Mouse (Mus musculus) neural tube, embryonic 10.5 days (tissue): ENCODE results near the gene Shisal1.
A peak's percentile ranks its signal among the peaks of the same experiment; 100 is the strongest.

Experiments
- DNase-seq: peaks from one replicate; pipeline ENCODE4 v3.0.0-alpha.2; 2017; ENCODE audit warnings: low spot score; ENCODE audit errors: extremely low spot score

Shisal1 gene

DNA sequence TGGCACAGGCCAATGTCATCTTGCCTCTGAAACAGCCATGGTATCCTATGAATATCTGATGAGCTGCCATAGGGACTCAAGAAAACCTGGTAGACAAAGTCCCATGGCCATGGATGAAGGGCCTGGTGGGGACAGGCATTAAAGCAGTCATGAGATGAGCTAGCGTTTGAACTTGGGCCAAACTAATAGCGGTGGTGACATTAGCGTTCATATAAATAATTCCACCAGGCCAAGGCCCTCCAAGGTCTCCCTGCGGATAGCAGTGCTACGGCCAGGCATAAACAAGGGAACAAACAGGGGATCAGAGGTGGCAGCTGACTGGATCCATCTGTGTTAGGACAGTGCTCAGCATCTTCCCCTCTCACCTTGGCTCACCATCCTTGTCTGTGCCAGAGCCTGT, 21.2 kb downstream of the Shisal1 start:
- DNase-seq = no peak

DNA sequence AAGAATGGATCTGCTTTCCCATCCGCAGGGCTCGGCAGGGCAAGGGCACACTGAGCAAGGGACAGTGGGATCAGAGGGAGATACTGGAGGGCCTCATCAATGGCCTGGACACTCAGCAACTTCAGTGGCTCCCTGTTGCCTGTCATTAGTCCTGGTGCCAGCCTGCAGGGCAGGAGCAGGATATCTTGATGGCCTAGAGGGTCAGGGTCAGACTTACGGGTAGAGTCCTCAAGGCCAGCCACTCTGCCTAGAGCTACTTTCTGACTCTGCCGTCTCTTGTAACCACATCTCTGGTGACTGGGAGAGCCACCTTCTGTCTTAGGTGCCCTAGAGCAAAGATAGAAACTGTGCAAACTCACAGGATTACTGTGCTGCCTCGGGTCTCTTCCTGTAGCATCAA, 23.1 kb downstream of the Shisal1 start:
- no peak for DNase-seq

DNA sequence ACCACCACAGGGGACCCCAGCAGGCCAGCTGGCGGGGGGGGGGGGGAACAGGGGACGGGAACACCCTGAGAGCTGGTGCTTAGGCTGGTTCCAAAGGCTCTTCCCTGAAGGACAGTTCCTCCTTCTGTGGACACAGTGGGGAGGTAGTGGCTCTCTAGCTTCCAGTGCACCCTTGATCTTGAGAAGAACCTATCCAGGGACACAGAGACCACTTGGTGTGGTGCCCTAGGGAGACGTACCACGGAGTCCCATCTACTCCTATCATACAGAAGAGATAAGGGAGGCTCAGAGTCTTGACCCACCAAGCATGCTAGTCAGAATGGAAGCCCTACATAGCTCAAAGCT, 28.7 kb downstream of the Shisal1 start:
- DNase-seq = no peak

DNA sequence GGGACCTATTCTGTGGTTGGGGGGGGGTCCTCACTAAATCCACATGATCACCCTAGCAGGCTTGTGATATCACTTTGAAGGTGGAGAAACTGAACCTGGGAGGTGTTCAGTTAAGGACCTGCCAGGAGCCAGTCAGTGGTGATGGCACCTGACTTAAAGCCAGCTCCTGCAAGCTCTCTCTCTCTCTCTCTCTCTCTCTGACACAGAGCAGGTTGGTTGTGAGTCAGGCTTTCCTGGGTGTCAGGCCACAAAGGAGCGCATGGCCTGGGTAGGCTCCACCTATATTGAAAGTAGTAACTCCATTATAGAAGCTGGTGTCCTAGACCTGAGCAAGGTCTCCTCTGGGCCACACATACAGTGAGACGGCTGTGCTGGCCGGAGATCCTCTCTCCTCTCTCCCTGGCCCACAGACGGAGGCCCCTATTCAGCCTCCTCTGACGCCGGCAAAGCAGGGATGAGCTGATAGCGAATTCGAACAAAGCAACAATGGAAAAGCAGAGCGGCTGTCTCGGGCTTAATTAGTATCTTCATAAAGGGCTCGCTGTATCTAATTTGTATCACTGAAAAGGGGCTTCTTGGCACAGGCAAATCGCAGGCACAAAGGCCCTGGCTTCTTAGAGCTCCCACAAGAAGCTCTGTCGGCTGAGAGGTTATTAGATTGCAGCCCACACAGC, 29.2 kb downstream of the Shisal1 start:
- DNase-seq = no peak

DNA sequence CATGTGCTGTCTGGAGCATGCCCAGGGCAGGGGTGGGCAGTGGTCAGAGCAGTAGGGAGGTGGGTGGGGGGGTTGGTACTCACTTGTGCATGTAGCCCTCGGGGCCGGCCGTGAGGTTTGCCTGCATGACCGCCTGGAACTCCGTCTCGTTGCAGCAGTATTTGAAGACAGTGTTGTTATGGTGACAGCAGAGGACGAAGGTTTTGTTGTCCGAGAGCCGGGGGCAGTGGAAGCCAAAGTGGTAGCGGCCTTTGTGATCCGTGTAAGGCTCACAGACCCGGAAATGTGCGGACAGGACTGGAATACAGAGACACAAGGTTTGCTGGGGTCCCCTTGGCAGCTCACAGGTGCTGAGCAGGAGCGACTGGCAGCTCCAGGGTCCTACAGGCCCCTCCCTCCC, 29.9 kb downstream of the Shisal1 start:
- DNase-seq = no peak

DNA sequence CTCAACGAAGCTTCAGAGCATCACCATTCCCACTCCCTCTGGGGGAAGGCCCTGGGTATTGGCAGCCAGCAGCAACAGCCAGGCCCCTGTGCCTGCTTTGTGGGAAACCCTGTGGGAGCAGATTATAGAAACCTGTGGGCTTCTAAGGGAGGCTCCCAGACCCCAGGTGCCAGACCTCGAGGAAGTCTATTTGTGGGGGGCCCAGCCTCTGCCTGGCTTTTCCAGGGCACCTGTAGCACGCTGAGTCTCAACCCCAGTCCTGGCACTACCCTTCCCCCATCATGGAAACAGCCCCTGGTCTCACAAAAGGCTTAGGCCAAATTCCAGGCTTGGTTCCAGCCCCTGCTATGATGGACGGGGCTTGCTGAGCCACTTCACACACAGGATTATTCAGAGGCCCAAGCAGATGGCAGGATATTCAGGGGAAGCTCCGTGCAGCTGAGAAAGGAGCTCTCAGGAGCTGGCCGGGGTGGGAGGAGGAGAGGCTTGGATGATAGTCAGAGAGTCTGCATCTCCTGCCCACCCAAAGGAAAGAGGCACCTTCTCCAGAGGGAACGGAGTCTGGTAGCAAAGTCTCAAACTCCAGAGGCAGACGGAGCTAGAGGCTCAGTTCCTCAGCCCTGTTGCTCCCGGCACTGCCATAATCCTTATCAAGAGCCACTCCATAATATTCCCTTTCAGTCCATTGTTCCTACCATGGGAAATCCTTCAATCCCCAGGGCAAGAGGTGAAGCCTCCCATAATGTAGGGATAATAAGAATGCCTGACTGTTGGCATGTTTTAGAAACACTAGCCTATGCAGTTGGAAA, 32.7 kb downstream of the Shisal1 start:
- DNase-seq = no peak

DNA sequence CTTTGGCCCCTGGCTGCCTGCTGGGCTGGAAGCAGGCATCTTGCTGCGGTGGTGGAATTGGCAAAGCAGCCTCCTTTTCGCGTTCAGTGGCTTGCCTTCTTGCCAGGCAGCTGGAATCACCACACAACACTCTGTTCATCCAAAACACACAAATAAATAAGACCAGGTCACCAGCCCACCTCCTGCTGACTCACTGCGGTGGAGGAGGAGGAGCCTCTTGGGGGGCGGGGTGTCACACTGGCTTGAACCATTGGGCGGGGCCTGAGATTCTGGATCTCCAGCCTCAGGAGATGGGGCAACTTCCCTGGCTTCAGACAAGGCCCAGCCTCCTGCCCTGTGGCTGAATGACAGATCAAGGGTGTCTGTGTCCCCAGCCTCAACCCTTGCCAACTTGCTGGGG, 34.5 kb downstream of the Shisal1 start:
- DNase-seq = no peak

DNA sequence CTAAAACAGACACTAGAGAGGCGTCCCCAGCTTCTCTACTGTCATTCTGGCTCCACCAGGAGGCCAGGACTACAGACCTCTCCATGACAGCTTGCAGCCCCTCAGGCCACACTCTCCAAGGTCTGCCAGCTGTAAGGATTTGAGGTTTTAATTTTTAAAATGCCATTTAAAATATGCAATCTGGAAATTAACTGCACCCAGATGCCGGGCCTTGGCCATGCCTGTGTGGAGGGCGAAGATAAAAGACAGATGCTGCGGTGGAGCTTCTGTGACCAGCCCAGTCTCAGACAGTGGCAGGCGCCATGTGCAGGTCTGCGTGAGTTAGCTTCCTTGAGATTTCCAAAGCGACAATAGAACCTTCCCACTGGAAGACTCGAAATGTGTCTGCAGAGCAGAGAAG, 36.8 kb downstream of the Shisal1 start:
- no peak for DNase-seq

DNA sequence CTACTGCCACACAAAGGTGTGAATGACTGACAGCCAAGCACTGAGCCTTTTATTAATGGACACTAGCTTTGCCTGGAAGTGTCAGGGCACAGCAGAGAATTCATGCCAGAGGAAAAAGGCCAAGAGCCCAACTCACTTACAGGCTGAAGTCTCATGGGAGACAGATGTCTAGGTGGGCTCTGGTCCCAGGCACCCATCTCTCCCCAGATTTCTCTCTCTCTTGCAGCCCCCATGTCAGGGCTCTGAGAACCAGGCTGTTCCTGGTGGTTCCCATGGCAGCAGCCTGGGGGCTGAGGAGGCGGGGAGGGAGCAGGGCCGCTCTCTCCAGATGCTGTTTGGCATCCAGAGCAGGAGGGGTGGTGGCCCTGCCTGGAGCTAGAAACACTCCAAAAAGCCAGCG, 38.3 kb downstream of the Shisal1 start:
- no peak for DNase-seq

DNA sequence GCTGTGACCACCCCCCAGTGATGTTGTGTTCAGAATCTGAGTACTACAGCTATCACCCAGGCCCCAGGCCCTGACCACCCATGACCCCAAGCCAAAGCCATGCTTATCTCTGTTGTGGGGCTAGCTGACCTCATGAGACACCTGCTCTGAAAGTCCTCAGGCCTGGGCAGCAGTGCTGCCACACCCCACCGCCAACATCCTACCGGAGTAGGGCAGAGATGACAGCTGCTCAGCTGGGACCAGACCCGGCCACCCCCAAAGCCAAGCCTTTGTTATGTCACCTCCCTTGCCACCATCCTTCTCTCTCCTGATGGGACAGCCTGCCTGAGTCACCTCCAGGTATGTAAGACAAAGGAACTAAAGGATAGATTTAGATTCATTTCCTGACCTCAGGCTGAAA, 41.1 kb downstream of the Shisal1 start:
- DNase-seq = no peak

DNA sequence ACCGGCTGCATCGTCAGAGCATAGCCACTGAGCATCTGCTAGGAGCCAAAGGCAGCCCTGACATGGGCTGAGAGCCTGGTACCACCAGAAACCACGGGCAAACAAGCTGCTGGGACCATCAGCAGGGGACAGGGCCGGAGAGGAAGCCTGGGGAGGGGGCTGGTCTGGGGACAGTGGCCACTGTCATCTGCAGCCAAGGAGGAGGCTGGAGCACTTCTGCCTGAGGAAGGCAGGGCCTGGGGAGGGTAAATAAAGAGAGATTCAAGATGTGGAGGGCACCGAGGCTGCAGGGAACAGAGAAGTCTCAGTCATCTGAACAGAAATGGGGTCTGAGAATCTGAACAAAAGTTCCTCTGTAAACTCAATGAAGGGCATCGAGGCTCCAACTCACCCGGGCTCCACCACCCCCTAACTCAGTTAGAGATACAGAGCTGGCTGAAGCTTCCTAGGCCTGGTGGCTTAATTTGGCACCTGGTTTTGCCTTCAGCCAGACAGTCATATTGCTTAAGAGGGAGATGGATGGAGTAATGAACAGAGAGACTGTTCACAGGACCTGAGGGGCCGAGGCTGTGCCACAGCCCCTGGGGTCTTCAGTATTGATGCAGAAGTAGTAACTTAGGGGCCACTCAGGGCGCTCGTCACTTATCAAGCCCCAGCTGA, 43.3 kb downstream of the Shisal1 start:
- no peak for DNase-seq

DNA sequence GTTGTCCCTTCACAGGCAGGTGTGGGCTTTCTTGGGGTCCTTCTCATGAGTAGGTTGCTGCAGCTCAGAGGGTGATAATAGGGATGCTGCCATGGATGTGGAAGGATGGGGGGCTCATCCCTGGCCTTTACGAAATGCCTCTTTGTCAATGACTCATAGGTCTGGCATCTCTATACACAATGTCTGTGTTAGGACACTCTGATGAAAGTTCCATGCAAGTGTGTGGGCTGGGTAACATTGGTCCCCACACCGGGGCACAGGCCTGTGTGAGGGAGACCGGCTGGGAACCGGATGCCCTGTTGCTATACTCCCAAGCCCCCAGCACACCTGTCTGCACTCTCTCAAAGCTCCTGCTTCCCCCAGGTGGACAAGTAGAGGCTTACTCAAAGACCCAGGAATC, 48.3 kb downstream of the Shisal1 start:
- no peak for DNase-seq

DNA sequence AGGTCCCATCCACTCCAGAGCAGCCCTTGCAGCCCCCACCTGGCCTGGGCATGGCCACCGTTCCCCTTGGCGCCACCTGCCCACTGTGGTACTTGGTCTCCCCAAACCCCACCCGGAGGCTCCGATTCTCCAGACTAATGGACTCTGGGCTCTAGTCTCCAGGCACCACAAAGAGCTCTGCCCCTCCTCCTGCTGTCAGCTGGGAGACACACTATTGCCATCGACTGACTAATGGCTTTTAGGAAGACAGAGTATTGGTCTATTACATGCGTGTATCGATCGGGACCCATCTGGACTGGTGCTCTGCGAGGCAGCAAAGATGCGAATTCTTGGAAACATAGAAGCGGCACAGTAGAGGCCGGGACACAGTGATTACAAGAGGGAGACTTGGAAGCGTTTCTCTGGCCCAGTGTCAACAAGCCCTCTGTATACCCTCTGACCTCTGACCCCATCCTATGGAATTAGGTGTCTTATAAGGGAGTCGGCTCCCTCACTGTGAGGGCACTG, 49.2 kb downstream of the Shisal1 start:
- peak; percentile 40 for DNase-seq

DNA sequence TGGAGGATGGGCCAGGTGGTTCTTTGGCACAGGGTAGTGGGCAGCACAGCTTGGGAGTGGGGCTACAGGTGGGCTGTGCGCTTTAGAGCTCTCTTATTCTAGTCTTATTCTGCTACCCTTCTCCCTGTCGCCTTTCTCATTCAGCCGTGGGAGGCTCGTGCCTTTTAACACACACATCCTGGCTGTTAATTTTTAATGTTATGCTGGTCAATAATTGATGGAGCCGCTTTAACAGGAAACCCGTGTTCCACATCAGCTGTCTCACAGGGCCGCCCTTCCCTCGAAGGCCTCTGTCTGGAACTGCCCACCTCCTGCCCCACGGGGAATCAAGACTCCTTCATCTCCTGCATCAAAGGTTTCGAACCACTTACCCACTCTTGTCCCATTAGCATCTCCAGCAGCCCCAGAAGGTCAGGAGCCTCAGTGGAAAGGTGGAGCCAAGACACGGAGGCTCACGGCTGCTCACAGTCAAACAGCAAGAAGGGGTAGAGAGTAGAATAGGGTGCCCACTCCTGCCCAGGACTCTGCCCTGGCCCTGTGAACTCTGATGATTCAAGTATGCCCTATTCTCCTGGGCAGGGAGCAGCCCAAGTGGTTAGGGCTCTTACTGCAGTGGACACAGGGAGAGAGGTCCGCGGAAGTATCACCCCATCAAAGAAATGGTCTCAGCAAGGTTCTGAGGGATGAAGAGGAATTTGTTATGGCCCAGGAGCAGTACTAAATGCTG, 51.4 kb downstream of the Shisal1 start:
- DNase-seq = no peak

DNA sequence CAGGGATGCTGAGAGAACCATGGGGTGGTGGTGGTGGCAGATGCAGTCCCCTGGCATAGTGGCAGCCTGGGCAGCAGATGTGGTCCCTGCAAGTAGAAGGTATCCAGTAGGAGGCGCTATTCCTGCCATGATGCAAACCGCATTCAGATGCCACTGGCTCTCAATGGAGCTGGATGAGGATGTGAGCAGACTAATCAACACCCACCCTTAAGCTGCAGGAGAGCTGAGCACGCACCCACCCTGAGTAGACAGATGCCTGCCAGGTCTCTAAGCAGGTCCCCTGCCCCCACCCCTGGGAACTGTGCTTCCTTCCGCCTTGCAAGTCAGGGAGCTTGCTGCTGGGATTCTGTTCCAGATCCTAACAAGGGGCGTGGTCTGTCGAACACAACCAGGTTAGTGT, 53.6 kb downstream of the Shisal1 start:
- no peak for DNase-seq

DNA sequence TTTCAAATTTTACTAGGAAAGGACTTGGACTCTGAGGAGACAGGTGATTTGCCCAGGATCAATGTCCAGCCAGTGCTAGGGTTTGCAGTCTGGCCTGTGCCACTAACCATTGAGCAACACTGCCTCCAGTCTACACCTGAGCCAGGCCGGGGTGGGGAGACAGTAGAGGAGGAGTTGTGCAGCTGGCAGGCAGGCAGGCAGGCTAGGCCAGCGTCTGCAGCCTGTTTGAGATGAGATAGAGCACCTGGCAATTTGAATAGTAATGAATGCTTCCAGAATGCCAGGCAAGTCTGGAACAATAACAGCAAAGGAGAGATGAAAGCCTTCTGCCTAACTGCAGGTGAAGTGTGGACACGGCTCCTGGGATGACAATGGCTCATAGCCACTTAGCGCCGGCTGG, 54.1 kb downstream of the Shisal1 start:
- DNase-seq = no peak

DNA sequence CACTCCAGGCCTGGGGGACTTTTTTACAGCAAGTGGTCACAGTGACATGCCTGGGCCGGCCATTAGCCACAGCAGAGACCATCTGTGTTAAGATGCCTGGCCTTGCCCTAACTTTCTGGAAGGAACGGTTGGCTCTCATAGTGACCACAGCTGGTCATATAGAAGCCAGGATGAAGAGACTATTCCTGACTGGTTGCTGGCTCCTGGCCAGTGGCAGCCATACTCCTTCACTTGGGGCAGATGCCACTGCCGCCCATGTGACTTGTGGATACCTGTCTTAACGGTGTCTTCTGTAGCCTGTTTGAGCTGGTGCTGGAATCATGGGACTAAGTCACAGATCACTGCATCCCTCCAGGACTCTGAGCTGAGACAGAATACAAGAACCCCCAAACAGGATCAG, 54.8 kb downstream of the Shisal1 start:
- no peak for DNase-seq

DNA sequence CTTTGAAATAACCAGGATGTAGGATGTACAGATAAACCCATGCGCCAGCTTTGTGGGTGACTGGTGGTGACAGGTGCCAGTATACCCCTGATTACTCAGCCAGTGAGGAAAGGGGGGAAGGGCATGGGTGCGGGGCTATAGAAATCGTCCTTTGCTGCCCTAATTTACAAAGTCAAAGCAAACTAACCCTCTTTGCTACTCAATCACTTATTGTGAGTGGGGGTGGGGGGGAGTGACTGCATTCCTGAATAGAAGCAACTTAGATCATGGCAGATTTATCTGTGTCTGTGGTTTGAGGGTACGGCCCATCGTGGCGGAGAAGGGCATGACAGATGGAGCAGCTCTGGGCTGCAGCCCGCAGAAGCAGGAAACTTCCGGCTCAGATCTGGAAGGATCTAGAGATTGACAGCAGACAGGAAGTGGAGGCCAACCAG, 58.2 kb downstream of the Shisal1 start:
- DNase-seq = no peak

DNA sequence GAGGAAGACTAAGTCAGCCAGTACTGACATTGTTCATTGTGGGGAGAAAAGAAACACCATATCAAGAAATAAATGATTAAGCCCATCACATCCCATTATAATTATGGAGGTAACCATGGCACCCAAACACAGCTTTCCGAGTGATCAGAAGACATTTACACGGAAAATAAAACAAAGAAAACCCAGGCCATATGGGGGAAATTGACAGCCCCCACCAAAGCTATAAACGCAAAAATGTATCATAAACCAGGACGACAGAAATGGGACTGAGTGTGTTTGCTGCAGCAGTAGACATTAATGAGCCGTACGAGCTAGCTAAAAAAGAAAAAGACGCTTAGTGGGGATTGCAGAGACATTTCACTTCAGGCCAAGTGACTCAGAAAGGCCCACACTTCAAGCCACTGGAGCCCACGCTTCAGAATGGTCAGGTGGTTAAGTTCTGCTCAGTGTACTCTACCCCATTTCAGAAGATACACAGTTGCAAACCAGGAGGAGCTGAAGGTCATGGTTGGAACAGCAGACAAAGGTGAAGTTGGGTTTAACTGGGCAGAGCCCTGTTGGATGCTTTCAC, 60.8 kb downstream of the Shisal1 start:
- no peak for DNase-seq

DNA sequence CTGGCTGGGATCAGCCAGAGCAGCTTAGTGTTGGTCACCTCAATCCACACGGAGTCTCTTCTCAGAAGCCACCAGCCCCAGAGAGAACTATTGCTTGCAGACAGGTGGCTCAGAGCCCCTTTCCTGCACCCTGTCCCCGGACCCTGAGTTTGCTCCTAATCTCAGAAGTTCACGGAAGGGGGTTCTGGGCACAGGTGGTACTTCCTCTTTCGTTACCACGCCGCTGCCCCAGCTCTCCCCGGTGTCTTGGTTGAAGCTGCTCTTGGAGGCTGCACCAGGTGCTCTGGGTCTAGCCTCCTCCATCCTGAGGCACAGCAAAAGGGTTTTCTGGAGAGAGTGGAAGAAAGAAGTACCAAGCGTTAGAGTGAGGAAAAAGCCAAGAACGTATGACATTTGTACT, 62.8 kb downstream of the Shisal1 start:
- DNase-seq = no peak

DNA sequence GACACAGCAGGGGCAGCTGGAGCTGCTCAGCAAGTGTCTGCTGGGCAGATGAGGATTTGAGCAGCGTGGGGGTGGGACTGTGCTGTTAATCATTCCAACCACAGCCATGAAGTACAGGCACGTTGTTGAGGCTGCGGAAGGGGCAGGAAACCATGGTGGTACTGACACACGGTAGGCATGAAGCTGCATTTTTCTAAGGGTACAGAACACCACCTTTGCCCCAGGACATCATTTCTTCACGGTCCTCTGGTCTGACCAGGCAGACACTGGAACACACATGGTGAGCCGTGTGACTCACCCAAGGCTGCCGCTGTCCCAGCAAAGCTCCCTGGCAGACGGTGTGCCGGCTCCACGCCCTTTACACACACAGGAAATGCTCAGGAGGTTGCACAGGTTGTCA, 66.7 kb downstream of the Shisal1 start:
- DNase-seq = no peak
